Mouse (Mus musculus) lung, postnatal 0 days (tissue): ENCODE results near the gene Lgr4.

Experiments used
- CTCF ChIP-seq: IDR thresholded peaks from 2 replicates; pipeline ENCODE4 v1.5.1; 2016; ENCODE audit warnings: antibody characterized with exemption, mild to moderate bottlenecking
- EP300 ChIP-seq: IDR thresholded peaks from 2 replicates; pipeline ENCODE4 v1.6.1; 2016; ENCODE audit warnings: antibody characterized with exemption, mild to moderate bottlenecking, control low read depth

GRCm38 (mm10) chr2:109996411-109996810 lies 79.0 kb downstream of the Lgr4 start:
- TF ChIP-seq EP300 (no peak), CTCF (no peak)
